Mouse (Mus musculus) lung, embryonic 14.5 days (tissue): ENCODE results near the gene Cldn14. TPM values are rescaled to one million over a fixed set of nuclear protein-coding genes. Genes with fewer than 3 reads are reported as not detected.

Source experiments
- ATAC-seq: fragments of 200-750 bp; cut with Nextera tagmentation; 2 replicates; pipeline ENCODE4 v1.8.0; 2017; ENCODE audit warnings: mild to moderate bottlenecking, moderate TSS enrichment, moderate library complexity; ENCODE audit not compliant: insufficient read depth
- DNase-seq: peaks from one replicate; pipeline ENCODE4 v3.0.0-alpha.2; 2015
- H3K27ac ChIP-seq: fragments of 300-500 bp; sonication (generic); 2 replicates; pipeline ENCODE4 v1.5.1; 2014; ENCODE audit warnings: low read depth, mild to moderate bottlenecking, moderate library complexity
- H3K27me3 ChIP-seq: fragments of 300-500 bp; sonication (generic); 2 replicates; pipeline ENCODE4 v1.6.1; 2014; ENCODE audit warnings: low read length, control low read depth; ENCODE audit not compliant: insufficient read depth
- H3K36me3 ChIP-seq: fragments of 300-500 bp; sonication (generic); 2 replicates; pipeline ENCODE4 v1.6.1; 2014; ENCODE audit warnings: control low read depth; ENCODE audit not compliant: insufficient read depth
- H3K4me1 ChIP-seq: fragments of 300-500 bp; sonication (generic); 2 replicates; pipeline ENCODE4 v1.6.1; 2014; ENCODE audit warnings: antibody characterized with exemption, control low read depth; ENCODE audit not compliant: insufficient read depth
- H3K4me2 ChIP-seq: fragments of 300-500 bp; sonication (generic); 2 replicates; pipeline ENCODE4 v1.6.1; 2014; ENCODE audit warnings: mild to moderate bottlenecking
- H3K4me3 ChIP-seq: fragments of 300-500 bp; sonication (generic); 2 replicates; pipeline ENCODE4 v1.5.1; 2014; ENCODE audit warnings: low read depth, low read length
- H3K9ac ChIP-seq: fragments of 300-500 bp; sonication (generic); 2 replicates; pipeline ENCODE4 v1.6.1; 2014
- H3K9me3 ChIP-seq: fragments of 300-500 bp; sonication (generic); 2 replicates; pipeline ENCODE4 v1.6.1; 2016; ENCODE audit warnings: low read depth, low read length, control low read depth
- CTCF ChIP-seq: IDR thresholded peaks from 2 replicates; pipeline ENCODE4 v1.5.1; 2016; ENCODE audit warnings: antibody characterized with exemption, low read depth
- WGBS: fragments of 180-500 bp; shearing (Covaris S2); extraction: QIAGEN DNeasy Blood & Tissue Kit; methylation state at CpG from one replicate; pipeline ENCODE4 v1.1.7; 2014; 5-methylcytosine and 5-hydroxymethylcytosine counted together
- polyA plus RNA-seq: library from polyadenylated mRNA; unstranded; fragments of >200 nt; fragmentation: Nextera tagmentation; extraction: Ambion mirVana; gene quantifications from 2 replicates; pipeline ENCODE4 v1.2.1, GENCODE M21; 2014

The Cldn14 gene
- polyA plus RNA-seq, 1 experiment from 2014 or later = not detected

GRCm38 (mm10) chr16:93903027-93903426 lies 105.6 kb downstream of the Cldn14 start:
- no peaks in the 10 kb centered on the region for H3K27me3 ChIP-seq
- H3K36me3 ChIP-seq = peaks cover 66% of the 10 kb centered on the region
- no peak overlapping the region for H3K4me3 ChIP-seq
- H3K9ac ChIP-seq = no peak overlapping the region
- DNase-seq (no peak), ATAC-seq (no peak)
- no peak overlapping the region for H3K4me2 ChIP-seq
- H3K9me3 ChIP-seq = no peaks in the 10 kb centered on the region
- no peaks in the 10 kb centered on the region for H3K4me1 ChIP-seq
- TF ChIP-seq CTCF = peak; percentile 43
- WGBS = 78% methylated on average over 6 of the region's 6 CpGs
- H3K27ac ChIP-seq = no peak overlapping the region

GRCm38 (mm10) chr16:93893285-93893684 lies 115.4 kb downstream of the Cldn14 start:
- WGBS = 82% methylated on average over 5 of the region's 5 CpGs
- Histone ChIP-seq H3K9ac (no peak overlapping the region), H3K4me2 (no peak overlapping the region), H3K27ac (no peak overlapping the region), H3K36me3 (peaks cover 70% of the 10 kb centered on the region), H3K27me3 (no peaks in the 10 kb centered on the region), H3K4me1 (no peaks in the 10 kb centered on the region), H3K4me3 (no peak overlapping the region), H3K9me3 (no peaks in the 10 kb centered on the region)
- ATAC-seq (no peak), DNase-seq (no peak)
- TF ChIP-seq CTCF = no peak

- Histone ChIP-seq H3K36me3 (peaks cover 92% of the 10 kb centered on the region), H3K9me3 (no peaks in the 10 kb centered on the region), H3K9ac (no peak overlapping the region), H3K27me3 (no peaks in the 10 kb centered on the region), H3K27ac (no peak overlapping the region), H3K4me3 (no peak overlapping the region), H3K4me1 (no peaks in the 10 kb centered on the region), H3K4me2 (no peak overlapping the region)
- DNase-seq (no peak), ATAC-seq (no peak)
- 83% methylated on average over 12 of the region's 12 CpGs for WGBS
- TF ChIP-seq CTCF = no peak
Measured at GRCm38 (mm10) chr16:93890948-93891604, 117.6 kb downstream of the Cldn14 start.

- no peaks in the 10 kb centered on the region for H3K9me3 ChIP-seq
- H3K4me2 ChIP-seq = no peak overlapping the region
- WGBS = 87% methylated on average over 6 of the region's 6 CpGs
- H3K36me3 ChIP-seq = peaks cover 70% of the 10 kb centered on the region
- no peak overlapping the region for H3K4me3 ChIP-seq
- peaks cover 5% of the 10 kb centered on the region; the same call in 1 of the 2 replicates for H3K4me1 ChIP-seq
- H3K27ac ChIP-seq = no peak overlapping the region
- ATAC-seq (no peak), DNase-seq (no peak)
- no peak for TF ChIP-seq CTCF
- H3K27me3 ChIP-seq = no peaks in the 10 kb centered on the region
- no peak overlapping the region for H3K9ac ChIP-seq
Measured at GRCm38 (mm10) chr16:93888481-93888880, 120.2 kb downstream of the Cldn14 start.

GRCm38 (mm10) chr16:93884722-93885113 lies 123.9 kb downstream of the Cldn14 start:
- peaks cover 5% of the 10 kb centered on the region; the same call in 1 of the 2 replicates for H3K4me1 ChIP-seq
- WGBS = 41% methylated on average over 5 of the region's 5 CpGs
- peaks cover 32% of the 10 kb centered on the region for H3K36me3 ChIP-seq
- no peaks in the 10 kb centered on the region for H3K9me3 ChIP-seq
- peak overlapping the region; percentile 82 for H3K4me2 ChIP-seq
- H3K4me3 ChIP-seq = peak overlapping the region; percentile 84
- peak overlapping the region; percentile 69 for H3K9ac ChIP-seq
- DNase-seq (no peak), ATAC-seq (no peak)
- H3K27ac ChIP-seq = no peak overlapping the region
- H3K27me3 ChIP-seq = no peaks in the 10 kb centered on the region
- TF ChIP-seq CTCF = no peak

- WGBS = under 1% methylated on average over 43 of the region's 43 CpGs
- H3K9ac ChIP-seq = peak overlapping the region; percentile 69
- H3K4me3 ChIP-seq = peak overlapping the region; percentile 84
- no peak overlapping the region for H3K27ac ChIP-seq
- no peaks in the 10 kb centered on the region for H3K9me3 ChIP-seq
- H3K27me3 ChIP-seq = no peaks in the 10 kb centered on the region
- peaks cover 28% of the 10 kb centered on the region for H3K36me3 ChIP-seq
- ATAC-seq (peak; percentile 62), DNase-seq (peak; percentile 54)
- H3K4me2 ChIP-seq = peak overlapping the region; percentile 82
- TF ChIP-seq CTCF = no peak
- peaks cover 5% of the 10 kb centered on the region; the same call in 1 of the 2 replicates for H3K4me1 ChIP-seq
Measured at GRCm38 (mm10) chr16:93884086-93884721, 124.4 kb downstream of the Cldn14 start.

GRCm38 (mm10) chr16:93883423-93884085 lies 125.1 kb downstream of the Cldn14 start, which contains the start of gene Chaf1b:
TSS of gene Chaf1b (plus strand) at chr16:93883901.
- peak within 1 kb of the TSS; percentile 84 for H3K4me3 ChIP-seq
- under 1% methylated on average over 54 of the region's 54 CpGs for WGBS
- peak within 1 kb of the TSS; percentile 82 for H3K4me2 ChIP-seq
- peaks cover 24% of the 10 kb centered on the region for H3K36me3 ChIP-seq
- peaks cover 5% of the 10 kb centered on the region; the same call in 1 of the 2 replicates for H3K4me1 ChIP-seq
- H3K9me3 ChIP-seq = no peaks in the 10 kb centered on the region
- ATAC-seq (peak; percentile 92), DNase-seq (peak; percentile 99)
- 0 out of 2 replicates have a peak, but pooled peaks have one; percentile 5 for TF ChIP-seq CTCF
- no peaks in the 10 kb centered on the region for H3K27me3 ChIP-seq
- no peak within 1 kb of the TSS for H3K27ac ChIP-seq
- peak within 1 kb of the TSS; percentile 69 for H3K9ac ChIP-seq
